Mouse (Mus musculus): ENCODE data around the gene Celf5. TPM values are rescaled to one million over a fixed set of nuclear protein-coding genes. Genes with fewer than 3 reads are reported as not detected.

The Celf5 gene
- polyA plus RNA-seq, 1 experiment from 2014 or later, result 0.76 TPM

GRCm38 (mm10) chr10:81432169-81432867 is 50.2 kb downstream of the Celf5 start:
- H3K4me3 ChIP-seq (ENCODE audit: low read depth, low read length), result no peak overlapping the region
- TF ChIP-seq CTCF (IDR thresholded peaks at IDR 0.05; ENCODE audit: low read depth), result no peak
- WGBS, result 61% methylated on average over 21 of the region's 21 CpGs
- no peaks in the 10 kb centered on the region for H3K9me3 ChIP-seq (ENCODE audit: control insufficient read depth)
- no peaks in the 10 kb centered on the region for H3K36me3 ChIP-seq (ENCODE audit: control insufficient read depth, insufficient read depth)
- 0 out of 2 replicates have a peak, but pooled peaks cover 5% of the 10 kb centered on the region for H3K27me3 ChIP-seq (replicated peaks; ENCODE audit: control insufficient read depth, insufficient read depth, low read length)
- 0 out of 2 replicates have a peak, but pooled peaks cover 4% of the 10 kb centered on the region for H3K4me1 ChIP-seq (replicated peaks; ENCODE audit: control insufficient read depth, insufficient read depth, low read length)
- H3K9ac ChIP-seq (ENCODE audit: low read depth, low read length), result no peak overlapping the region
- H3K27ac ChIP-seq (ENCODE audit: low read depth, low read length), result no peak overlapping the region
- peak overlapping the region; percentile 39; the same call in 1 of the 2 replicates for H3K4me2 ChIP-seq (replicated peaks; ENCODE audit: low read depth)
- ATAC-seq, result no peak

- Histone ChIP-seq H3K4me3 (ENCODE audit: low read depth, low read length) (peak overlapping the region; percentile 87; the same call in 1 of the 2 replicates), H3K9me3 (ENCODE audit: control insufficient read depth) (no peaks in the 10 kb centered on the region), H3K9ac (ENCODE audit: low read depth, low read length) (no peak overlapping the region), H3K27ac (ENCODE audit: low read depth, low read length) (no peak overlapping the region), H3K27me3 (replicated peaks; ENCODE audit: control insufficient read depth, insufficient read depth, low read length) (0 out of 2 replicates have a peak, but pooled peaks cover 7% of the 10 kb centered on the region), H3K4me2 (replicated peaks; ENCODE audit: low read depth) (peak overlapping the region; percentile 97), H3K4me1 (replicated peaks; ENCODE audit: control insufficient read depth, insufficient read depth, low read length) (0 out of 2 replicates have a peak, but pooled peaks cover 4% of the 10 kb centered on the region), H3K36me3 (ENCODE audit: control insufficient read depth, insufficient read depth) (no peaks in the 10 kb centered on the region)
- no peak for ATAC-seq
- 22% methylated on average over 15 of the region's 15 CpGs for WGBS
- TF ChIP-seq CTCF (IDR thresholded peaks at IDR 0.05; ENCODE audit: low read depth), result no peak
Measured at GRCm38 (mm10) chr10:81431526-81432168, 50.9 kb downstream of the Celf5 start.

- H3K27ac ChIP-seq (ENCODE audit: low read depth, low read length), result peak overlapping the region; percentile 87
- TF ChIP-seq CTCF (IDR thresholded peaks at IDR 0.05; ENCODE audit: low read depth), result no peak
- peaks cover 7% of the 10 kb centered on the region; the same call in 1 of the 2 replicates for H3K27me3 ChIP-seq (replicated peaks; ENCODE audit: control insufficient read depth, insufficient read depth, low read length)
- H3K4me2 ChIP-seq (replicated peaks; ENCODE audit: low read depth), result peak overlapping the region; percentile 97
- no peaks in the 10 kb centered on the region for H3K36me3 ChIP-seq (ENCODE audit: control insufficient read depth, insufficient read depth)
- H3K9ac ChIP-seq (ENCODE audit: low read depth, low read length), result peak overlapping the region; percentile 71
- H3K4me1 ChIP-seq (replicated peaks; ENCODE audit: control insufficient read depth, insufficient read depth, low read length), result 0 out of 2 replicates have a peak, but pooled peaks cover 4% of the 10 kb centered on the region
- ATAC-seq, result peak; percentile 1; the same call in 1 of the 2 replicates
- H3K4me3 ChIP-seq (ENCODE audit: low read depth, low read length), result peak overlapping the region; percentile 87
- WGBS, result 2% methylated on average over 53 of the region's 70 CpGs
- H3K9me3 ChIP-seq (ENCODE audit: control insufficient read depth), result no peaks in the 10 kb centered on the region
Measured at GRCm38 (mm10) chr10:81430831-81431525, 51.5 kb downstream of the Celf5 start.

DNA sequence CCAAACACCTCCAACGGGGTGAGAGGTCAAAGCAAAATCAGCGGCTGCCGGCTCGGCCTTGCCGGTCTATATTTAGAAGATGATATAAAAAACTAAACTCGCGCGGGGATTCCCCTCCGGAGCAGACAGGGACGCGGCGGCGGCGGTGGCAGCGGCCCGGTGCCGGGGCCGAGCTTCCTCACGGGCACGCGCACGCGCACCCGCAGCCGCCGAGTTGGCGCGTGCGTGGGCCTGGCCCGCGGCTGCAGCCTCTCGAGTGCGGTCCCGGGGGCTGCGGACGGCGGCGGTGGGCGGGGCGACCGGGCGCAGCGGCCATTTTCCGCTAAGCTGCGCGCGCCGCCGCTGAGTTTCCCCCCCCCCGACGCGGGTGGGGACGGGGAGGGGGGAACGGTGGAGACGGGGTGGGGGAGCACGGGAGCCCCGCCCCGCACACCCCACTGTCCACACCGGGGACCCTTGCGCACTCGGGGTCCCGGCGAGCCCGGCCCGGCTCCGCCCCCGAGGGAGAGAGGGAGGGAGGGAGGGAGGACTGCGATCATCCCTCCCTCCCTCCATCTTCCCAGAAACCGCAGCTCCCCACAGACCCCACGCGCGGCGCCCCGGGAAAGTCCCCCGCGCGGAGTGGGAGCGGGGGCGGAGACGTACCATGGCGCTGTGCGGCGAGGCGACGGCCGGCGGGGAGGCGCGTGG is 52.2 kb downstream of the Celf5 start:
- no peaks in the 10 kb centered on the region for H3K9me3 ChIP-seq (ENCODE audit: control insufficient read depth)
- H3K27me3 ChIP-seq (replicated peaks; ENCODE audit: control insufficient read depth, insufficient read depth, low read length), result peaks cover 14% of the 10 kb centered on the region
- no peak for TF ChIP-seq CTCF (IDR thresholded peaks at IDR 0.05; ENCODE audit: low read depth)
- peak overlapping the region; percentile 97 for H3K4me2 ChIP-seq (replicated peaks; ENCODE audit: low read depth)
- H3K4me3 ChIP-seq (ENCODE audit: low read depth, low read length), result peak overlapping the region; percentile 87
- H3K36me3 ChIP-seq (ENCODE audit: control insufficient read depth, insufficient read depth), result no peaks in the 10 kb centered on the region
- peak overlapping the region; percentile 71 for H3K9ac ChIP-seq (ENCODE audit: low read depth, low read length)
- 0 out of 2 replicates have a peak, but pooled peaks cover 4% of the 10 kb centered on the region for H3K4me1 ChIP-seq (replicated peaks; ENCODE audit: control insufficient read depth, insufficient read depth, low read length)
- ATAC-seq, result peak; percentile 11
- peak overlapping the region; percentile 87 for H3K27ac ChIP-seq (ENCODE audit: low read depth, low read length)
- under 1% methylated on average over 56 of the region's 89 CpGs for WGBS

- H3K36me3 ChIP-seq (ENCODE audit: control insufficient read depth, insufficient read depth), result no peaks in the 10 kb centered on the region
- 0 out of 2 replicates have a peak, but pooled peaks cover 4% of the 10 kb centered on the region for H3K4me1 ChIP-seq (replicated peaks; ENCODE audit: control insufficient read depth, insufficient read depth, low read length)
- H3K4me3 ChIP-seq (ENCODE audit: low read depth, low read length), result peak overlapping the region; percentile 87
- peak overlapping the region; percentile 87 for H3K27ac ChIP-seq (ENCODE audit: low read depth, low read length)
- TF ChIP-seq CTCF (IDR thresholded peaks at IDR 0.05; ENCODE audit: low read depth), result peak; percentile 32
- H3K9me3 ChIP-seq (ENCODE audit: control insufficient read depth), result no peaks in the 10 kb centered on the region
- 1% methylated on average over 20 of the region's 20 CpGs for WGBS
- peak overlapping the region; percentile 97 for H3K4me2 ChIP-seq (replicated peaks; ENCODE audit: low read depth)
- peaks cover 17% of the 10 kb centered on the region for H3K27me3 ChIP-seq (replicated peaks; ENCODE audit: control insufficient read depth, insufficient read depth, low read length)
- peak; percentile 28 for ATAC-seq
- H3K9ac ChIP-seq (ENCODE audit: low read depth, low read length), result peak overlapping the region; percentile 71
Measured at GRCm38 (mm10) chr10:81429605-81430061, 52.9 kb downstream of the Celf5 start.

Data from intestine, postnatal 0 days (tissue).